Mouse (Mus musculus): ENCODE measurements around the gene Szrd1.

DNA sequence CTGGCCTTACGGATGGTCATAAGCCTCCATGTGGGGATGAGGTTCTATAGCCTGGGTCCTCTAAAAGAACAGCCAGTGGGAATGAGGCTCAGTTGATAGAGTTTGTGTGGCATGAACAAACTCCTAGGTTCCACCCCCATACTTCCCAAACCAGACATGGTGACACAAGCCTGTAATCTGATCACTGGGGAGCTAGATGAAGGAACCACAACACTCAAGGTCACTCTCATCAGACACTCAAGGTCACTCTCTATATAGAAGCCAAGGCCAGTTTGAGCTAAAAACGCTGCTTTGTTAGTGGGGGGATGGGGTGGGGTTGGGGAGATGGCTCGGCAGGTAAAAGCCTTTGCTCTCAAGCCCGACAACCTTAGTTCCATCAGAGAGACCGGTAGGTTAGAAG is 39.6 kb downstream of the Szrd1 start:
- TF ChIP-seq CTCF (IDR thresholded peaks at IDR 0.05; ENCODE audit: borderline replicate concordance, insufficient read depth, low read length) (no peak), POLR2A (IDR thresholded peaks at IDR 0.05; ENCODE audit: low read depth, low read length) (no peak)

Data from embryonic fibroblast, embryonic 13.5 days (primary cell).